Mouse (Mus musculus) adrenal gland, adult 2 months (tissue): ENCODE measurements around the gene Zfp503. TPM values are rescaled to one million over a fixed set of nuclear protein-coding genes. Genes with fewer than 3 reads are reported as not detected.

Experiments
- DNase-seq: peaks from one replicate; pipeline ENCODE4 v3.0.0; 2021
- microRNA-seq, 2 experiments: library from miRNA; unstranded; fragments of <30 nt; microRNA quantifications; one replicate each; pipeline ENCODE4 v1.2.0; 2021
- polyA plus RNA-seq: library from polyadenylated mRNA; depleted of rRNA; stranded (reverse); fragments of >200 nt; gene quantifications from 2 replicates; pipeline ENCODE4 v1.2.3, GENCODE M21; 2012; rRNA removed
- total RNA-seq, 2 experiments: library from RNA; stranded (reverse); gene quantifications; 2 replicates each; pipeline ENCODE4 v1.2.3; 2021

The Zfp503 gene
- total and polyA plus RNA-seq, 3 experiments = 19.4 to 101 (median 34.1) TPM

DNA sequence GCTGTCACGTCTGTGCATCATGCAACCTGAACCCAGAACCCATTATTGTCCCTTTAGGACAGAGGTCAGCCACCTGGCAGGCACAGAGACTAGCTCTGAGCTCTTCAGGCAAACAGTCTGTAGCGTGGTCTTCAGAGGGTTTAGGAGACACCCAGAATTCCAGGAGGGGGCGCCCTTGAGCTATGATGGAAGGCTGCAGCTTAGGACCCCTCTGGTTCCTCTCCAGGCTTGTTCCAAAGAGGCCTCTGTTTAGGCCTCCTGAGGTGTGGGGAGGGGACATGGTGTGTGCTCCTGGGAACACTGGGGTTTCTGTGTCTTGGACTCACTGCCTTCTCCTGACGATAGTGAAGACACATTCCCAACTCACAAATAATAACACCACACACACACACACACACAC is 20.4 kb downstream of the Zfp503 start:
- peak; percentile 66 for DNase-seq

DNA sequence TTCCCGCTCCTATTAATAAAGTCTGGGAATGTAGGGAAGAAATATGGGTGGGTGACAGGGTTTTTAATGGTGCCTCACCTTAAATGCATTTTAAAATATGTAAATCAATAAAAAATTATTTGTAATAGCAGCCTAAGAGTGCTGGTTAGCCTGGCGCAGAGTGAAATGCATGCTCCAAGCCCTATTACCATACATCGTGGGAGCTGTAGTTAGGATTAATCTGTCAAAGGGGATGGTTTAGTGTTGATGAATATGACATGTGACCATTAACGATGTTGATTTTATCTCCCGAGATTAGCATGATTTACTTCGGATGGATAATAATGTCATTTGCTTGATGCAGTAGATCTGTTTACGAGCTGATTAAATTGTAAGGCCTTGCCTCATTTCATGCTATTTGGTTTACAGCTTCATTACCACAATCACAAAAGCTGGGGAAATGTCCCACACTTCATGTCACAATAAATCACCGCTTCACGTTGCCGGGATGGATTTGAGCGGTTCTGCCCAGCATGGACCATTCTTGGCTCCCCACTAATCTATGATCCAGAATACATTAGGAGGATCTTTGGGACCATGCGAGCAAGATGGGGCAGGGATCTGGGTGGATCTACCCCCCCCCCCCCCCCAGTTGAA is 21.9 kb downstream of the Zfp503 start:
- no peak for DNase-seq

DNA sequence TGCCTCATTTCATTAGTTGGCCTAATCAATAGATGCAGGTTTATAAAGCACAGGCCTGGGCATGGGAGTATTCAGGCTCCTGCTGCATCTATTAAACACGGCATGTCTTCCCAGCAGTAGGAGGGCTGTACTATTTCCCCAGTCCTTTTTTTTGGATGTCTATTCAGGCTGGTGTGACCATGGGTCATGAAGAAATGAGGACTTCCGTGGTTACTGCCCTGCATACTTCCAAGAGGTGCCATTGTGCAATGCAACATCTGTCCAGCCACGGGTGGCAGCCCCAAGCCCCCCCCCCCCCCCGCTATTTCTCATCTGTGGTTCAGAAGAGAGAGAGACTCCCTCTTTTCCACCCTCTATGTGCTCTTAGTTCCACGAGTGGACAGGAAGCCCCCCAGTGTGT is 23.1 kb downstream of the Zfp503 start:
- DNase-seq = no peak

DNA sequence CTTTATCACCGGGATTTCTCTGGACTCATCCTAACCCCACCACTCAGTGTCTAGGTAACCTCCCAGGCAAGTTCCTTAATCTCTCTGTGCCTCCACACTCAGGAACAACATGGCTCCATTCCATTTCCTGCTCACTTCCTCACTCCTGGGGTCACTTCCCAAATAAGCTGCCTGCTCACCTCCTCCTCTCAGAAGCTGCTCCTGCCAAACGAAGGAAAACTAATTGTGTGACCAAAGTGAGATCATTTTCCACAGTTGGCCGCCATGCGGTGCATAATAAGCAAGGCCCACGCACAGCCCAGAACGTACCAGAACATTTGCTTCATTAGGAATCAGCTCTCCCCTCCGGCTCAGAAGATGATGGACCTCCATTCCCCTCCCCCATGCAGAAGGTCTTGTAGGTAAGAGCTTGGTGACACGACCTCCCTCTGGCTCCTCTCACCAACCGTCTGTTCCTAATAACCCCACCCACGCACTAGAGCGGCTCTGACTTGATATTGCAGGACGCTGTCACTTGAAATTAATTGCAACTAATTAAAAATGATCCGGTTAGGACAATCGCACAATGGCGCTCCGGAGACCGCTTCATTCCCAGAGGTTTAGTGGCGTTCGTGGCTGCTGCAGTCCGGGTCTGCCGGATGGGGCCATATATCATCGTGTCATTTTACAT is 26.9 kb downstream of the Zfp503 start:
- peak; percentile 5 for DNase-seq

DNA sequence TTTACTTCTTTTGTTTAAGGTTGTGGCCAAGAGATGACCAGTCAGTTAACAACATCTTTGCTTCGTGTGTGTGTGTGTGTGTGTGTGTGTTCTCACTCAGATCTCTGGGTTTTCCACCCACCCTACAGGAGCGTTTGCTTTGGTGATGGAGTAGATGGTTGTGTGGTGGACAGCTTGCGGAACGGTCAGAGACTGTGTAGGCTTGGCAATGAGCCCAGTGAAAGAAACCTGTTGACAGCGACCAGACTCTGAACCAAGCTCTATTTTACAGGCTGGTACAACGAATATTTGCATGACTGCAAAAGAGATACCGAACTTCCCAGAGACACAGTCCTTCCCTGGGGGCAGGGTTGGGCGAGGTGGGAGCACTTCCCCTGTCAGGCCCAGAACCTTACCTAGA is 30.2 kb downstream of the Zfp503 start:
- DNase-seq = no peak

DNA sequence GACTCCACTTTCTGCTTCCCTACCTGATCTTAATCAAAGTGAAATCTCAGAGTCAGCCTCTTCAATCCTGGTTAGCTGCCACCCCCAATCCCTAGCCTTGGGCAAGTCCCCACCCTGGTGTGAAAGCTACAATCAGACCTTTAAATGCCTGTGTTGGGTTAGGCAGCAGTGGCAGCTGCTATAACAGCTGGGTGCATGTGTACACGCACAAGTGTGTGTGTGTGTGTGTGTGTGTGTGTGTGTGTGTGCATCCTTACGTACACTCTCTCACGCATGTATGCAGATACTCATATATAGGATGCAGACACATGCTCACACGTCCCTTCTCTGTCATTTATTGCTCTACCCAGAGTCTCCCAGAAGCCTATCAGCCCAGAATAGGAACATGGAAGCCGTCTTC is 30.8 kb downstream of the Zfp503 start:
- DNase-seq = no peak

DNA sequence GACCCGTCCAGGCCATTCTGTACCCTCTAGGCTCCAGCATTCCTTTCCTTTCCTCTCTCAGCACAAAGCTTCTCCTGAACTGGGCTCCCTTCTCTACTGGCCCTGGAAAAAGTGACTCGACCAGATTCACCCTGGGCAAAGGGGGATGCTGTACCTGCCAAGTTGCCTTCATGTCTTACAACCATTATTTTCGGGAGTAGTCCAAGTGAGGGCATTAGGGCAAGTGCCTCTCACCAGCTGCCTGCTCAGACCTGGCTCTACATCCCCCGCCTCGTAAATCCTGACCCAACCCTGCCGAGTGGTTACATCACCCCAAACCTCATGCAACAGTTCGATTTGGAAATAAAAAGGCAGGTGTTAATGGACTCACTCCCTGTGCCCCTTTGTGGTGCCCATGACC is 36.9 kb downstream of the Zfp503 start:
- no peak for DNase-seq

DNA sequence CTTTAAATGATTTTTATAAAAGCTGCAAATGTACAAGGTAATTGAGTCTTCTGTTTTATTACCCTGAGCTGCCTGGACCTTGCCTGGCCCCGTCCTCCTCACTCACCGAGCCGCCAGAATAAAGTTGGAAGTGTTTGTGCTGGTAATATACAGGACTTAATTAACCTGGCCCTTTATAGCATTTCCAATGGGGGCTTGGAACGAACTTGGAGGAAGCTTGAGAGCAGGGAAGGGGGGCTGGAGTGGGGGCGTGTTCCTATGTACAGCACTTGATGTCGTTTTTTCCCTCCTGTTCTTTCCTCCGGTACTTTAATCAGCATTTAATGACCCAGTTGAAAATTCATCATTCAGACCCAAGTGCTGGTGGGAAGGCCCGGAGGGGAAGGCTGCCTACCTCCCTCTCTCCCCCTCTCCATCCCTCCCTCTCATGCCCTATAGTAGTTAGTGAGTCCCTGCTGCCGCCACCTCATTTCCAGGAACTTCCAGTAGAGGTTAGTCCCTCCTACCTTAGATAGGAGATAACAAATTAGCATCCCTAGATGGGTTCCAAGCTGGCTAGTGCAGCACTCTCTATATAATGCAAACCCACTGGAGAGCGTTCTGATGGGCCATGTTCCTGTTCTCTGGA is 37.4 kb downstream of the Zfp503 start:
- DNase-seq = no peak

DNA sequence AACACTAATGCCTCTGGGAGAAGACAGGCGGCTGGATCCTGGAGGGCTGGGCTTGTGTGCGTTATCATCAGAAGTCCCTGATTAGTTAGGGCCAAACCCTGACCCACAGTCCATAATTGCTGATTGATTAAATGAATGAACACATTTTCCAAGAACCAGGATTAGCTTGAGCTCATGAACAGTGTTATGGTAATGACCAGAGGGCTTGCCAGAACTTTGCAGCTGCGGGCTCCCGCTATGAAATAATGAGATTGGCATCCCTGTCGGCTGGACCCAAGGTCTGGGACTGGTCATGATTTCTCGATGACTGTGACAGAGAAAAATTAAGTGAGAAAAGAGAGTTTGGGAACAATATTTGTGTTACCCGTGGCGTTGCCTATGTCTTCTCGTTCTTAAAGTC is 44.5 kb downstream of the Zfp503 start:
- DNase-seq = no peak

DNA sequence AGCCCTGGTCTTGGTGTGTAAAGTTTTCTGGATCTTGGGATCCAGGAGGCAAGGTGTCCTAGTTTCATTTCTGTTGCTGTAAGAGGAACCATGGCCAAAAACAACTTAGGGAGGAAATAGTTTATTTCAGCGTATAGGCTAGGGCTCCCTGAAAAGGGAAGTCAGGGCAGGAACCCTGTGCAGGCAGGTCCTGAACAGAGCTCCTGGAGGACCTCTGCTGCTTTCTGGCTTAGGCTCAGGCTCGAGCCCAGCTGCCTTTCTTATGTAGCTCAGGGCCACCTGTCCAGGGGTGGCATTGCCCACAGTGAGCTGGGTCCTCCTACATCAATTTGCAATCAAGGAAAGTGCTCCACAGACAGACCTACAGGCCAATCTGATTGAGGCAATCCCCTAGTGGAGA is 47.8 kb downstream of the Zfp503 start:
- DNase-seq = no peak

DNA sequence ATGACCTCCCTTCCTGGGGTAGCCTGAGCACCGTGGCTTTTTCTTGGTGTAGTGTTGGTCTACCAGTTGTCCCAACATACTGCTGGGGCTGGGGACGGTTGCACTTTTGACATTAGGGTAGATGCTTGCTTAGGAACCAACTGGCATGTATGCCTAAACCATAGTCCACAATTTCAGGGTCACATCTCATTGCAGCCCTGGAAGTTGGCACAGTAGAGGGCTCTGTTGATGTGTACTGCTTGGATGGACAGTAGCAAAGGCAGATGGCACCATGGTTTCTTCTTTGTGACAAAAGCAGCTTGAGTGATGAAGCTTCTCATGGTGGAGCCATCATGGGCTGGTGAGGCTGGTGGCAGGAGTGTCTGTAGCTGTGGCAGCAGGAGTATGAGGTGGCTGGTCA is 52.3 kb downstream of the Zfp503 start:
- DNase-seq = no peak

DNA sequence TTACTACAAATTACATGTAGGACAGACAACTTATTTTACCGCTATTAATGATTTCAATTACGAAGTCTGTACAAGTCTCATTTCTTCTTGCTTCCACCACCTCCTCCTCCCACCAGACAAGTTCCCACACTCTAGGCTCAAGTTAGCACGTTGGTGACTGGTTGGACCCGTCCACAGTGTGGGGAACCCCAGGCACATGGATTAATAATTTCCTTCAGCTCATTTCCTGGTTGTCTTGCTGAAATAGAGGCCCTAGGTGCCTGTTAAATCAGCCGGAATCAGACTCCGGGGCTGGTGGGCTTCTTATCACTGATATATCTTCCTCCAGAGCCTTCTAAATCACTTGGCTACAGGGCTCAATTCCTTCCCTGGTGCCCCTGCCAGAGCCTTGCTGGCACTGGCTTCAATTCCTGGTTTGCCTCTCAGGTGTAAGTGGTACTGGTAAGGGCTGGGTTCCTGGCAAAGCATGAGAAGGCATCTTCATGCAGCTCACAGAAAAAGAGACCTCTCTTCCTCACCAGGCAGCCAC is 53.2 kb downstream of the Zfp503 start:
- no peak for DNase-seq

Small RNAs within 50 kb of the gene (microRNA-seq; reads per million reads assigned to microRNA genes)
- gene Gm27532 = 0 reads per million in 2 experiments

Other genes with a start within 250 kb of the Zfp503 start
- 10 to 100 TPM; 46.5 to 47.5 TPM for gene Samd8, start 239.1 kb downstream of the Zfp503 start, total RNA-seq
- gene Samd8, start 239.1 kb downstream of the Zfp503 start, polyA plus RNA-seq = 18.8 and 22.2 TPM in 2 replicates
- gene Dusp13, start 238.4 kb downstream of the Zfp503 start, total RNA-seq = not detected
- gene Dusp13, start 238.4 kb downstream of the Zfp503 start, polyA plus RNA-seq = 0.77 and 1.1 TPM in 2 replicates
- gene Vdac2, start 164.4 kb downstream of the Zfp503 start, total RNA-seq = 100 to 1,000 TPM; 196 to 221 TPM
- gene Vdac2, start 164.4 kb downstream of the Zfp503 start, polyA plus RNA-seq = 213 and 280 TPM in 2 replicates
- gene Comtd1, start 140.6 kb downstream of the Zfp503 start, total RNA-seq = 10 to 100 TPM; 59.2 to 77.6 TPM
- gene Comtd1, start 140.6 kb downstream of the Zfp503 start, polyA plus RNA-seq = 81.6 and 83.0 TPM in 2 replicates
- gene Lrmda, start 30.1 kb upstream of the Zfp503 start, total RNA-seq = 1 to 10 TPM; 2.7 to 8.6 TPM
- 0.89 and 0.92 TPM in 2 replicates for gene Lrmda, start 30.1 kb upstream of the Zfp503 start, polyA plus RNA-seq